Mouse (Mus musculus): ENCODE measurements around the gene Tnrc6c.
"Not testable (repeated sequence)": the region's sequence is repeated elsewhere in the genome, so short reads cannot be mapped to it uniquely, and the experiment has no call there.

Tnrc6c gene

GRCm38 (mm10) chr11:117768725-117769682, 114.9 kb downstream of the Tnrc6c start:
- DNase-seq (ENCODE audit: low read depth, low spot score): no peak

- DNase-seq (ENCODE audit: low read depth, low spot score): no peak
Observed at GRCm38 (mm10) chr11:117769683-117770047, 115.6 kb downstream of the Tnrc6c start.

GRCm38 (mm10) chr11:117770407-117770806, 116.3 kb downstream of the Tnrc6c start:
- no peak for DNase-seq (ENCODE audit: low read depth, low spot score)

GRCm38 (mm10) chr11:117772352-117772751, 118.3 kb downstream of the Tnrc6c start:
- DNase-seq (ENCODE audit: low read depth, low spot score): no peak

- no peak for DNase-seq (ENCODE audit: low read depth, low spot score)
Observed at GRCm38 (mm10) chr11:117774925-117775324, 120.8 kb downstream of the Tnrc6c start.

- DNase-seq (ENCODE audit: low read depth, low spot score): no peak
Observed at GRCm38 (mm10) chr11:117775540-117775939, 121.5 kb downstream of the Tnrc6c start.

GRCm38 (mm10) chr11:117776085-117776792, 122.2 kb downstream of the Tnrc6c start:
- no peak for DNase-seq (ENCODE audit: low read depth, low spot score)

GRCm38 (mm10) chr11:117777111-117777510, 123.0 kb downstream of the Tnrc6c start:
- DNase-seq (ENCODE audit: low read depth, low spot score): no peak

- DNase-seq (ENCODE audit: low read depth, low spot score): no peak
Observed at GRCm38 (mm10) chr11:117778031-117778430, 123.9 kb downstream of the Tnrc6c start.

GRCm38 (mm10) chr11:117778851-117779433, 124.9 kb downstream of the Tnrc6c start:
- DNase-seq (ENCODE audit: low read depth, low spot score): peak; percentile 54

- no peak for DNase-seq (ENCODE audit: low read depth, low spot score)
Observed at GRCm38 (mm10) chr11:117779434-117780198, 125.5 kb downstream of the Tnrc6c start.

- DNase-seq (ENCODE audit: low read depth, low spot score): no peak
Observed at GRCm38 (mm10) chr11:117780199-117780515, 126.1 kb downstream of the Tnrc6c start.

GRCm38 (mm10) chr11:117780582-117781111, 126.6 kb downstream of the Tnrc6c start:
- DNase-seq (ENCODE audit: low read depth, low spot score): peak; percentile 97

GRCm38 (mm10) chr11:117781199-117781821, 127.2 kb downstream of the Tnrc6c start:
- DNase-seq (ENCODE audit: low read depth, low spot score): no peak

- no peak for DNase-seq (ENCODE audit: low read depth, low spot score)
Observed at GRCm38 (mm10) chr11:117781993-117782704, 128.1 kb downstream of the Tnrc6c start, which contains the start of the genes Tmc8 and Tmc6. Gene Tmc8 (plus strand): TSS chr11:117782076. Gene Tmc6 (minus strand): TSS chr11:117782198.

- no peak for DNase-seq (ENCODE audit: low read depth, low spot score)
Observed at GRCm38 (mm10) chr11:117782705-117783034, 128.6 kb downstream of the Tnrc6c start.

GRCm38 (mm10) chr11:117783089-117783488, 129.0 kb downstream of the Tnrc6c start:
- peak; percentile 63 for DNase-seq (ENCODE audit: low read depth, low spot score)

- no peak for DNase-seq (ENCODE audit: low read depth, low spot score)
Observed at GRCm38 (mm10) chr11:117783683-117784309, 129.7 kb downstream of the Tnrc6c start.

GRCm38 (mm10) chr11:117786294-117786693, 132.2 kb downstream of the Tnrc6c start:
- peak; percentile 88 for DNase-seq (ENCODE audit: low read depth, low spot score)

- DNase-seq (ENCODE audit: low read depth, low spot score): not testable (repeated sequence)
Observed at GRCm38 (mm10) chr11:117788481-117788880, 134.4 kb downstream of the Tnrc6c start.
